16 mouse cellular contexts compared by ENCODE assay signal in the genomic region with DNA sequence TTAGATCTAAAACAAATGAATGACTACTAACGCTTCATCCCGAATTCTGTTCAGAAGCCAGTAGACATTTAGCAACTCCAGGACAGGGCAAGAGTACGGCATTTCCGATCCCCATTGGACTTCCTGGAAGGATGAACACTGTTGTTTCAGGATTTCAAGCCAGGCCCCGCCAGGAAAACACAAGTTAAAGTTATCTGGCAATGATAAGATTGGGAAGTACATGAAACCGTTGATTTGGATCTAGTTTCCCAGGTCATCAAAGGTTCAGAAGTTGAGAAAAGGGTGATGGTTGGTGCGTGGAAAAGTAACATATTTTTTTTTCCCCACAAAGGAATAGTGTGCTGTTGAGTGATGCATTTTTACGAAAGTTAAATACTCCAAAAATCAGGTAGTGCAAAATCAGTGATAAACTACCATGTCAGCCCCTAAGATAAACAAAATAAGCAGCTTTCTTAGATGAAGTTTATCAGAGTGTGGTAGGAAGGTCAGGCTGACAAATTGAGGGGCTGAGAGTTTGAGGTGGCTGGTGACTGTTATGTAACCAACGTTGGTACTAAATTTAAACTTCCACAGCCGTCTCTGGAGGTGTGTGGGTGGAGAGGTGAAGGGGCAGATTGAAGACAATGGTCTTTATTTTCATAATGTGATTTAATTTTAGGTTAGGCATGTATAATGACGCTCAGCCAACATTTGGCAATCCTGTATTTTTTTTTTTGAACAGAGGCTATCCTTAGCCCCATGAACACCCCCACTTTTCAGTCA.
A peak's percentile ranks its signal among the peaks of the same experiment; 100 is the strongest.
DNase-seq lines count a peak whose midpoint lies in the region; ATAC-seq and TF ChIP-seq lines count a peak whose summit lies in the region.
"Had no signal": no experiment of that assay in that cellular context is flagged by ENCODE, and none has a peak within 500 bp of the region (broad histone marks: within the 10 kb centered on the region; RNA-seq: fewer than 3 reads in every experiment).

No protein-coding gene starts in this region.

- WGBS in liver, adult 2 months = 57% methylated on average over 11 of the region's 11 CpGs
- 55% methylated on average over 11 of the region's 11 CpGs for WGBS in liver, embryonic 11.5 days
- 62% methylated on average over 11 of the region's 11 CpGs for WGBS in kidney, adult 2 months
- WGBS in hindbrain, embryonic 14.5 days = 80% methylated on average over 11 of the region's 11 CpGs

- H3K9me3 ChIP-seq in liver, embryonic 11.5 days (ENCODE audit: control insufficient read depth, low read length) = no peaks in the 10 kb centered on the region
- H3K9me3 ChIP-seq in hindbrain, embryonic 14.5 days (ENCODE audit: control insufficient read depth, low read length) = no peaks in the 10 kb centered on the region
- H3K9me3 ChIP-seq: heart, embryonic 13.5 days; lung, embryonic 15.5 days had no signal

- peak; percentile 21 for DNase-seq in embryo, embryonic 10.5 days (ENCODE audit: low spot score)
- no peak for DNase-seq in embryo, embryonic 10 days (ENCODE audit: low spot score)
- peak; percentile 33 for DNase-seq in liver, adult 2 months (ENCODE audit: extremely low read depth, low read depth, low spot score)
- DNase-seq in liver, embryonic 11.5 days (ENCODE audit: low spot score) = no peak
- DNase-seq in kidney, adult 2 months = peak; percentile 81
- peak; percentile 10 to 32 for DNase-seq in kidney, postnatal 4 days
- no peak for DNase-seq in hindbrain, embryonic 14.5 days (ENCODE audit: low spot score)
- DNase-seq in layer of hippocampus, adult 11-12 months (ENCODE audit: low spot score) = no peak
- DNase-seq: cerebellum, adult 8-10 months; midbrain, embryonic 14.5 days; thymus, adult 18-20 months had no signal

- no peak overlapping the region for H3K9ac ChIP-seq in liver, adult 2 months (ENCODE audit: low read depth, low read length)
- H3K9ac ChIP-seq in liver, embryonic 11.5 days (ENCODE audit: low read depth, low read length) = no peak overlapping the region
- H3K9ac ChIP-seq in hindbrain, embryonic 14.5 days = no peak overlapping the region
- H3K9ac ChIP-seq: heart, embryonic 13.5 days; lung, embryonic 15.5 days had no signal

- H3K27ac ChIP-seq in liver, adult 2 months (replicated peaks; ENCODE audit: insufficient read depth, low read depth, low read length) = 0 out of 2 replicates have a peak overlapping the region, but pooled peaks have one; percentile 39
- H3K27ac ChIP-seq in liver, embryonic 11.5 days (ENCODE audit: low read depth, low read length) = no peak overlapping the region
- H3K27ac ChIP-seq in kidney, adult 2 months (ENCODE audit: insufficient read depth, low read depth, low read length) = peak overlapping the region; percentile 76
- no peak overlapping the region for H3K27ac ChIP-seq in hindbrain, embryonic 14.5 days
- H3K27ac ChIP-seq: heart, embryonic 13.5 days; hindbrain, postnatal 0 days; layer of hippocampus, adult 2 months; left cerebral cortex, adult 2 months; lung, embryonic 15.5 days had no signal

- no peaks in the 10 kb centered on the region for H3K79me2 ChIP-seq in liver, adult 2 months (ENCODE audit: control insufficient read depth, insufficient read depth, low read length)

- no peaks in the 10 kb centered on the region for H3K4me1 ChIP-seq in liver, adult 2 months (ENCODE audit: control insufficient read depth, insufficient read depth, low read length)
- H3K4me1 ChIP-seq in liver, embryonic 11.5 days (replicated peaks; ENCODE audit: control insufficient read depth, insufficient read depth, low read length) = no peaks in the 10 kb centered on the region
- no peaks in the 10 kb centered on the region for H3K4me1 ChIP-seq in kidney, adult 2 months (ENCODE audit: control insufficient read depth, insufficient read depth, low read length)
- H3K4me1 ChIP-seq in hindbrain, embryonic 14.5 days (replicated peaks; ENCODE audit: control insufficient read depth, insufficient read depth, low read length) = no peaks in the 10 kb centered on the region
- H3K4me1 ChIP-seq: lung, embryonic 15.5 days had no signal

- H3K36me3 ChIP-seq in liver, adult 2 months (ENCODE audit: control insufficient read depth, insufficient read depth, low read length) = no peaks in the 10 kb centered on the region
- no peaks in the 10 kb centered on the region for H3K36me3 ChIP-seq in liver, embryonic 11.5 days (ENCODE audit: control insufficient read depth, insufficient read depth, low read length)
- no peaks in the 10 kb centered on the region for H3K36me3 ChIP-seq in kidney, adult 2 months (ENCODE audit: control insufficient read depth, insufficient read depth, low read length)
- no peaks in the 10 kb centered on the region for H3K36me3 ChIP-seq in hindbrain, embryonic 14.5 days (replicated peaks; ENCODE audit: control insufficient read depth, insufficient read depth)
- H3K36me3 ChIP-seq: heart, embryonic 13.5 days; lung, embryonic 15.5 days had no signal

- no peak for TF ChIP-seq CTCF in liver, adult 2 months (IDR thresholded peaks at IDR 0.05; ENCODE audit: low read depth, low read length)
- TF ChIP-seq CTCF in kidney, adult 2 months (conservative IDR thresholded peaks at IDR 0.05; ENCODE audit: insufficient read depth, insufficient read length, low read depth, low read length) = no peak

- no peak for ATAC-seq in liver, embryonic 11.5 days (replicated peaks; ENCODE audit: low FRiP score)
- no peak for ATAC-seq in hindbrain, embryonic 14.5 days (ENCODE audit: low FRiP score)
- ATAC-seq: hindbrain, postnatal 0 days had no signal

- no peak overlapping the region for H3K4me3 ChIP-seq in liver, adult 2 months (ENCODE audit: insufficient read depth, low read depth, low read length)
- H3K4me3 ChIP-seq in liver, embryonic 11.5 days (ENCODE audit: low read depth, low read length) = no peak overlapping the region
- no peak overlapping the region for H3K4me3 ChIP-seq in kidney, adult 2 months (ENCODE audit: insufficient read depth, low read depth, low read length)
- no peak overlapping the region for H3K4me3 ChIP-seq in hindbrain, embryonic 14.5 days (replicated peaks; ENCODE audit: low read length)
- H3K4me3 ChIP-seq: heart, embryonic 13.5 days; layer of hippocampus, adult 2 months; left cerebral cortex, adult 2 months; lung, embryonic 15.5 days had no signal

- H3K27me3 ChIP-seq in liver, adult 2 months (ENCODE audit: control insufficient read depth, insufficient read depth, low read length) = no peaks in the 10 kb centered on the region
- H3K27me3 ChIP-seq in liver, embryonic 11.5 days (replicated peaks; ENCODE audit: control insufficient read depth, insufficient read depth, low read length) = no peaks in the 10 kb centered on the region
- H3K27me3 ChIP-seq in kidney, adult 2 months (replicated peaks; ENCODE audit: control insufficient read depth, insufficient read depth, low read length) = no peaks in the 10 kb centered on the region
- H3K27me3 ChIP-seq in hindbrain, embryonic 14.5 days (ENCODE audit: control insufficient read depth, insufficient read depth, low read length) = no peaks in the 10 kb centered on the region
- H3K27me3 ChIP-seq: heart, embryonic 13.5 days; lung, embryonic 15.5 days had no signal

- no peak for TF ChIP-seq POLR2A in liver, adult 2 months (IDR thresholded peaks at IDR 0.05; ENCODE audit: extremely low read depth, insufficient read depth, low read length)
- no peak for TF ChIP-seq POLR2A in kidney, adult 2 months (IDR thresholded peaks at IDR 0.05; ENCODE audit: low read depth, low read length)

- no peak overlapping the region for H3K4me2 ChIP-seq in liver, embryonic 11.5 days
- no peak overlapping the region for H3K4me2 ChIP-seq in hindbrain, embryonic 14.5 days (replicated peaks)
- H3K4me2 ChIP-seq: heart, embryonic 13.5 days; lung, embryonic 15.5 days had no signal

Comparison
In these comparisons a context has a peak if more than half of its experiments do, and no peak if none do; other contexts are left out.
1. DNase-seq: peak in embryo, embryonic 10.5 days (single experiment), liver, adult 2 months (single experiment), kidney, adult 2 months (single experiment) and kidney, postnatal 4 days (2 of 2); none in embryo, embryonic 10 days (single experiment), liver, embryonic 11.5 days (single experiment), hindbrain, embryonic 14.5 days (single experiment) and layer of hippocampus, adult 11-12 months (single experiment).
2. H3K27ac ChIP-seq: peak in liver, adult 2 months (single experiment) and kidney, adult 2 months (single experiment); none in liver, embryonic 11.5 days (single experiment) and hindbrain, embryonic 14.5 days (single experiment).